Mouse (Mus musculus): Measurements from ENCODE around the gene Paxx. TPM values are rescaled to one million over a fixed set of nuclear protein-coding genes. Genes with fewer than 3 reads are reported as not detected.
A peak's percentile ranks its signal among the peaks of the same experiment; 100 is the strongest.
"Not testable (repeated sequence)": the region's sequence is repeated elsewhere in the genome, so short reads cannot be mapped to it uniquely, and the experiment has no call there.

Gene Paxx
- polyA plus RNA-seq, 1 experiment: 34.3 TPM

- H3K27ac ChIP-seq (ENCODE audit: control insufficient read depth, insufficient read depth, low read depth, low read length): no peak within 1 kb of the TSS
- no peak within 1 kb of the TSS for H3K4me3 ChIP-seq (ENCODE audit: control insufficient read depth, low read depth, low read length)
- no peaks in the 10 kb centered on the region for H3K36me3 ChIP-seq (ENCODE audit: control insufficient read depth, insufficient read depth, low read length)
- H3K27me3 ChIP-seq (ENCODE audit: control insufficient read depth, insufficient read depth, low read length): no peaks in the 10 kb centered on the region
- H3K4me1 ChIP-seq (ENCODE audit: control insufficient read depth, insufficient read depth, low read length): peaks cover 3% of the 10 kb centered on the region; the same call in 1 of the 2 replicates
- no peak for TF ChIP-seq CTCF (IDR thresholded peaks at IDR 0.05; ENCODE audit: control insufficient read depth, insufficient read depth, insufficient replicate concordance, low read depth, low read length)
- TF ChIP-seq POLR2A (IDR thresholded peaks at IDR 0.05; ENCODE audit: control insufficient read depth, low read depth, low read length): no peak
Observed at GRCm38 (mm10) chr2:25422587-25423410, 38.1 kb downstream of the Paxx start, which contains the start of gene Fut7. Gene Fut7 (plus strand): TSS chr2:25423267.

- no peaks in the 10 kb centered on the region for H3K27me3 ChIP-seq (ENCODE audit: control insufficient read depth, insufficient read depth, low read length)
- H3K4me3 ChIP-seq (ENCODE audit: control insufficient read depth, low read depth, low read length): no peak overlapping the region
- TF ChIP-seq CTCF (IDR thresholded peaks at IDR 0.05; ENCODE audit: control insufficient read depth, insufficient read depth, insufficient replicate concordance, low read depth, low read length) (peak; percentile 39; the same call in 1 of the 2 replicates), POLR2A (IDR thresholded peaks at IDR 0.05; ENCODE audit: control insufficient read depth, low read depth, low read length) (no peak)
- no peak overlapping the region for H3K27ac ChIP-seq (ENCODE audit: control insufficient read depth, insufficient read depth, low read depth, low read length)
- H3K4me1 ChIP-seq (ENCODE audit: control insufficient read depth, insufficient read depth, low read length): peaks cover 3% of the 10 kb centered on the region; the same call in 1 of the 2 replicates
- no peaks in the 10 kb centered on the region for H3K36me3 ChIP-seq (ENCODE audit: control insufficient read depth, insufficient read depth, low read length)
Observed at GRCm38 (mm10) chr2:25421896-25422295, 39.0 kb downstream of the Paxx start.

GRCm38 (mm10) chr2:25417426-25417825 lies 43.5 kb downstream of the Paxx start:
- H3K27me3 ChIP-seq (ENCODE audit: control insufficient read depth, insufficient read depth, low read length): no peaks in the 10 kb centered on the region
- no peak overlapping the region for H3K27ac ChIP-seq (ENCODE audit: control insufficient read depth, insufficient read depth, low read depth, low read length)
- no peaks in the 10 kb centered on the region for H3K4me1 ChIP-seq (ENCODE audit: control insufficient read depth, insufficient read depth, low read length)
- H3K4me3 ChIP-seq (ENCODE audit: control insufficient read depth, low read depth, low read length): no peak overlapping the region
- H3K36me3 ChIP-seq (ENCODE audit: control insufficient read depth, insufficient read depth, low read length): no peaks in the 10 kb centered on the region
- no peak for TF ChIP-seq CTCF (IDR thresholded peaks at IDR 0.05; ENCODE audit: control insufficient read depth, insufficient read depth, insufficient replicate concordance, low read depth, low read length)
- no peak for TF ChIP-seq POLR2A (IDR thresholded peaks at IDR 0.05; ENCODE audit: control insufficient read depth, low read depth, low read length)

- not testable (repeated sequence) for H3K4me1 ChIP-seq (ENCODE audit: control insufficient read depth, insufficient read depth, low read length); H3K4me3 ChIP-seq (ENCODE audit: control insufficient read depth, low read depth, low read length); H3K36me3 ChIP-seq (ENCODE audit: control insufficient read depth, insufficient read depth, low read length); H3K27me3 ChIP-seq (ENCODE audit: control insufficient read depth, insufficient read depth, low read length); H3K27ac ChIP-seq (ENCODE audit: control insufficient read depth, insufficient read depth, low read depth, low read length)
Observed at GRCm38 (mm10) chr2:25413436-25413835, 47.5 kb downstream of the Paxx start.

GRCm38 (mm10) chr2:25408908-25409307 lies 52.0 kb downstream of the Paxx start:
- H3K4me1 ChIP-seq (ENCODE audit: control insufficient read depth, insufficient read depth, low read length): no peaks in the 10 kb centered on the region
- no peaks in the 10 kb centered on the region for H3K27me3 ChIP-seq (ENCODE audit: control insufficient read depth, insufficient read depth, low read length)
- no peak overlapping the region for H3K27ac ChIP-seq (ENCODE audit: control insufficient read depth, insufficient read depth, low read depth, low read length)
- H3K36me3 ChIP-seq (ENCODE audit: control insufficient read depth, insufficient read depth, low read length): no peaks in the 10 kb centered on the region
- H3K4me3 ChIP-seq (ENCODE audit: control insufficient read depth, low read depth, low read length): no peak overlapping the region
- TF ChIP-seq POLR2A (IDR thresholded peaks at IDR 0.05; ENCODE audit: control insufficient read depth, low read depth, low read length) (no peak), CTCF (IDR thresholded peaks at IDR 0.05; ENCODE audit: control insufficient read depth, insufficient read depth, insufficient replicate concordance, low read depth, low read length) (no peak)

Other genes with a start within 250 kb of the Paxx start
- gene Nelfb, start 249.6 kb downstream of the Paxx start, polyA plus RNA-seq (2012; rRNA removed): 20.7 and 24.9 TPM in 2 replicates
- gene Stpg3, start 246.5 kb downstream of the Paxx start, polyA plus RNA-seq (2012; rRNA removed): 244 and 247 TPM in 2 replicates
- gene Fam166a, start 242.3 kb downstream of the Paxx start, polyA plus RNA-seq (2012; rRNA removed): 552 and 576 TPM in 2 replicates
- gene Tubb4b, start 236.4 kb downstream of the Paxx start, polyA plus RNA-seq (2012; rRNA removed): 2,564 and 2,638 TPM in 2 replicates
- 0.48 and 0.55 TPM in 2 replicates for gene Slc34a3, start 226.7 kb downstream of the Paxx start, polyA plus RNA-seq (2012; rRNA removed)
- 0.05 TPM in 1 of 2 replicates, not detected in the other for gene Rnf224, start 224.3 kb downstream of the Paxx start, polyA plus RNA-seq (2012; rRNA removed)
- gene Rnf208, start 218.8 kb downstream of the Paxx start, polyA plus RNA-seq (2012; rRNA removed): 7.4 and 8.1 TPM in 2 replicates
- 0.12 and 0.31 TPM in 2 replicates for gene Cysrt1, start 218.6 kb downstream of the Paxx start, polyA plus RNA-seq (2012; rRNA removed)
- gene AL732309.1, start 214.2 kb downstream of the Paxx start, polyA plus RNA-seq (2012; rRNA removed): 7.0 and 7.9 TPM in 2 replicates
- 63.3 and 69.3 TPM in 2 replicates for gene Tmem203, start 205.7 kb downstream of the Paxx start, polyA plus RNA-seq (2012; rRNA removed)
- 357 and 363 TPM in 2 replicates for gene Tprn, start 198.5 kb downstream of the Paxx start, polyA plus RNA-seq (2012; rRNA removed)
- 54.9 and 64.2 TPM in 2 replicates for gene Ssna1, start 188.7 kb downstream of the Paxx start, polyA plus RNA-seq (2012; rRNA removed)
- gene Anapc2, start 188.6 kb downstream of the Paxx start, polyA plus RNA-seq (2012; rRNA removed): 29.3 and 32.3 TPM in 2 replicates
- 830 and 870 TPM in 2 replicates for gene Tmem210, start 172.9 kb downstream of the Paxx start, polyA plus RNA-seq (2012; rRNA removed)
- gene Lrrc26, start 171.2 kb downstream of the Paxx start, polyA plus RNA-seq (2012; rRNA removed): 3.5 and 4.3 TPM in 2 replicates
- 0.38 and 0.75 TPM in 2 replicates for gene Grin1, start 141.9 kb downstream of the Paxx start, polyA plus RNA-seq (2012; rRNA removed)
- 25.4 and 29.3 TPM in 2 replicates for gene Man1b1, start 128.8 kb downstream of the Paxx start, polyA plus RNA-seq (2012; rRNA removed)
- 4.0 and 5.0 TPM in 2 replicates for gene Dpp7, start 104.7 kb downstream of the Paxx start, polyA plus RNA-seq (2012; rRNA removed)
- 1.7 and 2.2 TPM in 2 replicates for gene Uap1l1, start 95.4 kb downstream of the Paxx start, polyA plus RNA-seq (2012; rRNA removed)
- 1.1 and 1.3 TPM in 2 replicates for gene Sapcd2, start 88.8 kb downstream of the Paxx start, polyA plus RNA-seq (2012; rRNA removed)
- gene Entpd2, start 65.2 kb downstream of the Paxx start, polyA plus RNA-seq (2012; rRNA removed): 6.2 and 6.5 TPM in 2 replicates
- gene Npdc1, start 61.7 kb downstream of the Paxx start, polyA plus RNA-seq (2012; rRNA removed): 13.6 and 15.9 TPM in 2 replicates
- 0.10 TPM in 1 of 2 replicates, not detected in the other for gene Fut7, start 37.8 kb downstream of the Paxx start, polyA plus RNA-seq (2012; rRNA removed)
- 17.3 and 18.3 TPM in 2 replicates for gene Abca2, start 32.4 kb downstream of the Paxx start, polyA plus RNA-seq (2012; rRNA removed)
- gene Clic3, start 4.3 kb downstream of the Paxx start, polyA plus RNA-seq (2012; rRNA removed): 0.78 and 11.8 TPM in 2 replicates
- 311 and 369 TPM in 2 replicates for gene Ptgds, start 9.0 kb upstream of the Paxx start, polyA plus RNA-seq (2012; rRNA removed)
- 5.7 TPM in 1 of 2 replicates, not detected in the other for gene Lcn12, start 32.8 kb upstream of the Paxx start, polyA plus RNA-seq (2012; rRNA removed)
- gene Fbxw5, start 39.7 kb upstream of the Paxx start, polyA plus RNA-seq (2012; rRNA removed): 137 and 166 TPM in 2 replicates
- gene C8g, start 40.6 kb upstream of the Paxx start, polyA plus RNA-seq (2012; rRNA removed): 58.4 and 70.5 TPM in 2 replicates
- gene Traf2, start 85.8 kb upstream of the Paxx start, polyA plus RNA-seq (2012; rRNA removed): 12.2 and 12.7 TPM in 2 replicates
- gene Edf1, start 96.8 kb upstream of the Paxx start, polyA plus RNA-seq (2012; rRNA removed): 170 and 227 TPM in 2 replicates
- 1.7 and 8.5 TPM in 2 replicates for gene Mamdc4, start 113.8 kb upstream of the Paxx start, polyA plus RNA-seq (2012; rRNA removed)
- 102 and 112 TPM in 2 replicates for gene Phpt1, start 114.1 kb upstream of the Paxx start, polyA plus RNA-seq (2012; rRNA removed)
- gene Ajm1, start 120.7 kb upstream of the Paxx start, polyA plus RNA-seq (2012; rRNA removed): 0.11 and 0.19 TPM in 2 replicates
- gene Rabl6, start 147.4 kb upstream of the Paxx start, polyA plus RNA-seq (2012; rRNA removed): 40.9 and 46.2 TPM in 2 replicates
- gene Ccdc183, start 156.6 kb upstream of the Paxx start, polyA plus RNA-seq (2012; rRNA removed): 101 and 107 TPM in 2 replicates
- 24.0 and 26.8 TPM in 2 replicates for gene Tmem141, start 160.9 kb upstream of the Paxx start, polyA plus RNA-seq (2012; rRNA removed)
- gene Fcna, start 166.9 kb upstream of the Paxx start, polyA plus RNA-seq (2012; rRNA removed): 0.07 and 0.54 TPM in 2 replicates
- gene Lcn8, start 192.0 kb upstream of the Paxx start, polyA plus RNA-seq (2012; rRNA removed): not detected in 2 replicates
- not detected in 2 replicates for gene Lcn5, start 196.9 kb upstream of the Paxx start, polyA plus RNA-seq (2012; rRNA removed)
- gene Lcn6, start 215.7 kb upstream of the Paxx start, polyA plus RNA-seq (2012; rRNA removed): not detected in 2 replicates
- gene Lcn10, start 221.6 kb upstream of the Paxx start, polyA plus RNA-seq (2012; rRNA removed): not detected in 2 replicates
- gene Obp2a, start 238.9 kb upstream of the Paxx start, polyA plus RNA-seq (2012; rRNA removed): not detected in 2 replicates
- gene Bmyc, start 245.6 kb upstream of the Paxx start, polyA plus RNA-seq (2012; rRNA removed): 6.3 and 6.4 TPM in 2 replicates

All from testis, adult 2 months (tissue).